Mouse (Mus musculus): Measurements from ENCODE around the gene Gcnt2.
"Not testable (repeated sequence)": the region's sequence is repeated elsewhere in the genome, so short reads cannot be mapped to it uniquely, and the experiment has no call there.

Gcnt2 gene

GRCm38 (mm10) chr13:40875415-40875814 lies 15.9 kb downstream of the Gcnt2 start:
- DNase-seq: no peak

- no peak for DNase-seq
Measured at GRCm38 (mm10) chr13:40877589-40877988, 18.0 kb downstream of the Gcnt2 start.

DNA sequence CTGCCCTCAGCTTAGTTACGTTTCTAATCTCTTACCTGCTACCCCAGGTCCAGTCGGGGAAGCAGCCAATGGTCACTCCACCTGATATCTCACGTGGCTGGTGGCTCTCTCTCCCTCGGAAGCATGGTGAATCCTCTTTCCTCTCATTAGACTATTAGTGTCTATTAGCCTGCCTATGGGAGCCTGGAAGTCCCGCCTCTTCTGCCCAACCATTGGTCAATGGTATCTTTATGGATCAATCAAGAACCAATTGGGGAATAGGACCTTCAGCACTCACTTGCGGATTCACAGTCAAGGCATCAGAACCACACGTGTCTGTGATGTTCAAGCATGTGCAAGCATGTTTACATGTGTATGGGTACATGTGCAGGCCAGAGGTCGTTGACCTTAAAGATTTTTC lies 21.0 kb downstream of the Gcnt2 start:
- DNase-seq: no peak

GRCm38 (mm10) chr13:40882606-40883005 lies 23.1 kb downstream of the Gcnt2 start:
- no peak for DNase-seq

- no peak for DNase-seq
Measured at GRCm38 (mm10) chr13:40883903-40884302, 24.3 kb downstream of the Gcnt2 start.

- DNase-seq: no peak
Measured at GRCm38 (mm10) chr13:40884878-40885277, 25.3 kb downstream of the Gcnt2 start.

- no peak for DNase-seq
Measured at GRCm38 (mm10) chr13:40885935-40886642, 26.5 kb downstream of the Gcnt2 start.

GRCm38 (mm10) chr13:40886643-40887381 lies 27.3 kb downstream of the Gcnt2 start:
- DNase-seq: no peak

GRCm38 (mm10) chr13:40890595-40890994 lies 31.0 kb downstream of the Gcnt2 start:
- no peak for DNase-seq

DNA sequence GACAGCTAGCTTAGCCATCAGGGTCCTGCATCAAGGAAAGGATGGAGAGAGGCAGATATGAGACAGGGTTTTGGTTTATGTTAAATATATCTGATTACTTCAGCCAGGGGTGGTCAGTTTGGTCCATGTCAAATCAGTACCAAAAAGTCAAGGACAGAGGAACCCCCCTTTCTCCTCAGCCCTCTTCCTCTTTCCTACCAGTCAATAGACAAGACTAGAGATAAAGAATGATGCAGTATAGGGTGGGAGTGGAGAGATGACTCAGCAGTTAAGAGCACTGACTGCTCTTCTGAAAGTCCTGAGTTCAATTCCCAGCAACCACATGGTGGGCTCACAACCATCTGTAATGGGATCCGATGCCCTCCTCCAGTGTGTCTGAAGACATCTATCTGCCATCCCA lies 31.8 kb downstream of the Gcnt2 start:
- DNase-seq: not testable (repeated sequence)

GRCm38 (mm10) chr13:40892043-40892442 lies 32.5 kb downstream of the Gcnt2 start:
- DNase-seq: no peak

GRCm38 (mm10) chr13:40892547-40892946 lies 33.0 kb downstream of the Gcnt2 start:
- no peak for DNase-seq

GRCm38 (mm10) chr13:40893573-40893972 lies 34.0 kb downstream of the Gcnt2 start:
- DNase-seq: no peak

DNA sequence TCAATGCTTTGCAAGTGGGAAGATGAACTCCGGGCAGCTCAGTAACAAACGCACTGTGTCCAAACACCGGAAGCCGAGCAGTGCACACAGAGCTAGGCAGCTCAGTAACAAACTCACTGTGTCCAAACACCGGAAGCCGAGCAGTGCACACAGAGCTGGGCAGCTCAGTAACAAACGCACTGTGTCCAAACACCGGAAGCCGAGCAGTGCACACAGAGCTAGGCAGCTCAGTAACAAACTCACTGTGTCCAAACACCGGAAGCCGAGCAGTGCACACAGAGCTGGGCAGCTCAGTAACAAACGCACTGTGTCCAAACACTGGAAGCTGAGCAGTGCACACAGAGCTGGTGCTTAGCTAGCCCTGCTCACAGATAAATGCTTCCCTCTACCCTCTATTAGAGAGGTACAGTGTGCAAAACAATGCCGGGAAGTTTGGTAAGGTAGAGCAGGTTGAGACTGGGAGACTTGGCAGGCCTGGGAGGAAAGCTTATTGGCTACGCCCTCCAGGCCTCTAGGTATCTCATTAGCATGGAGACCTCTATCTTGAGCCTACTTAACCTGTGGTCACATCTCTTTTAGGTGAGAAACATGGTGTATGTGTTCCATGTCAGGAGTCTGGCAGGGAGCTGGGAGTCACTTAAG lies 38.6 kb downstream of the Gcnt2 start:
- DNase-seq: not testable (repeated sequence)

GRCm38 (mm10) chr13:40898698-40899097 lies 39.1 kb downstream of the Gcnt2 start:
- no peak for DNase-seq

DNA sequence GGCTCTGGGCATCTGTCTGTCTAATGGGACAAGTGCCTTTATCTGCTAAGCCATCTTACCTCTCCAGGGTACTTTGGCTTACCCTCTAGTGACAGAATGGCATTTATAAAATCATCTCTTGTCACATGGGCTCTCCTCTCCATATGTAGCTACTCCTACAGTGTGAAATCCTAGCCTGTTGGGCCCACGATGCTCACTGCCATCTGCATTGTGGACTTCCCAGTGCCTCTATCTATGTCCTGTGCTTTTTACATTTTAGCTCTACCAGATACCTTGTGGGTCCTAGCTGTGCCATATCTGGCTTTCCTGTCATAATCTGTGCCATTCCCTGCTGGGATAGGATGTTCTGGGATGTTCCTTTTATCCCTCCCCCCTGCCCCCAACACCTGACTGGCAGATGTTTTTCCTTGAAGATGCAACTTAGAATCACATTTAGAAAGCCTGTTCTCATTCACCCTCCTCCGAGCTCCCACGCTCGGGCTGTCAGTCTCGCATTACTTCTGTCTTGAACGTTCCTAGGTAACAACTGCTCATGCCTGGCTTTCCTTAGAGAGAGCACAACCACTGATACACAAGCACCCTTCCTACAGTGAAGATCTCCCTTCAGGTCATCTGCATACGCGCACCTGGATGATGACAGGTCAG lies 39.9 kb downstream of the Gcnt2 start:
- DNase-seq: no peak

- no peak for DNase-seq
Measured at GRCm38 (mm10) chr13:40899994-40900970, 40.7 kb downstream of the Gcnt2 start.

- no peak for DNase-seq
Measured at GRCm38 (mm10) chr13:40901263-40901662, 41.7 kb downstream of the Gcnt2 start.

DNA sequence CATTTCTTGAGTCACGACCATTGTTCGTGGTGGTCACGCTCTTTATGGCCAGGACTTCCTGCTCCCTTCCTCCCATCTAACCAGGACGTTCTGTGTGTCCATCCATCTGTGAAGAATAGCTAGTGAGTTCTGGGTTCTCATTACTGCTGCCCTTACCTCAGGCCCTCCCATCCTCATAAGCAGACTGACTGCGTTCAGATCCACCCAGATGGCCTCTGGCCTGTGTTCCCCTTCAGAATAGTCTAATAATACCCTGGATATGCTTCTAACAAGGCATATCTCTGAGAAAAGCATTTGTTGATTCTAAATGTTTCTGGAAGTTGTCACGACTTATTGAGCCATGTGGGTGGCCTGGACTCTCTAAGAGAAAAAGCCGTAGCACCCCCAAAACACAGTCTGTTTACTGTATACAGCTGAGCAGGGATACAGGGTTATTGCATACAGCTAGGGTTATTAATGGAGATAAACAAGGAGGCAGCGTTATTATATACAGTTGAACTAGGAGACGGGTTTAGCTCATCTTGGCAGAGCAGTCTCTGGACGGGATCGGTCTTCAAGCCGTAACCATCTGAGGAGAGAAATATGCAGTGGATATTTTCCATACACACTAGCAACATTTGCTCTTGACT lies 42.4 kb downstream of the Gcnt2 start:
- no peak for DNase-seq

GRCm38 (mm10) chr13:40904080-40904479 lies 44.5 kb downstream of the Gcnt2 start:
- no peak for DNase-seq

DNA sequence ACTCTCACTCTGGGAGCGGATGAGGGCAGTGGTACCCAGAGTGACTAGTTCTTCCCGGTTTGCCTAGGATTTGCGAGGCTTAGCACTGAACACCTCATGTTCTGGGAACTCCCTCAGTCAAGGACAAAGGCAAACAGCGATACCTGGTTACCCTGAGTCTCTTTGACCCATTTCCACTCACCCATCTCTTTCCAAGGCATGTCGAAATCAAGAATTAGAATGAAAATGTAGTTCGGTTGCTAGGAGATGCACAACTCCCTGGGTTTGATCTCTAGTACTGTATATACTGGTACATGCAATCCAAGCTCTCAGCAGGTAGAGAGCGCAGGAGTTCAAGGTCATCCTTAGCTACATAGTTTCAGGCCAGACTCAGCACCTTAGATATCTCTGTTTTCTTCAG lies 47.0 kb downstream of the Gcnt2 start:
- no peak for DNase-seq

- no peak for DNase-seq
Measured at GRCm38 (mm10) chr13:40907274-40907673, 47.7 kb downstream of the Gcnt2 start.
